Mouse (Mus musculus) liver, adult 2 months (tissue): ENCODE measurements around the gene Gm5447.

ENCODE experiments used
- CTCF ChIP-seq: fragments of 200-500 bp; IDR thresholded peaks from 2 replicates; pipeline ENCODE4 v1.5.1; 2011; ENCODE audit warnings: low read depth, low read length, control low read depth
- POLR2A ChIP-seq: fragments of 200-500 bp; IDR thresholded peaks from 2 replicates; pipeline ENCODE4 v1.6.1; 2011; ENCODE audit warnings: low read length, control low read depth; ENCODE audit not compliant: insufficient read depth; ENCODE audit errors: extremely low read depth

GRCm38 (mm10) chr13:30953580-30953979 is 20.4 kb upstream of the Gm5447 start:
- TF ChIP-seq CTCF (no peak), POLR2A (no peak)
